Mouse (Mus musculus) stomach, embryonic 16.5 days (tissue): ENCODE data around the gene Eif2d. TPM values are rescaled to one million over a fixed set of nuclear protein-coding genes. Genes with fewer than 3 reads are reported as not detected.

Experiments
- ATAC-seq: fragments of 200-750 bp; cut with Nextera tagmentation; 2 replicates; pipeline ENCODE4 v1.8.0; 2017; ENCODE audit warnings: moderate number of reproducible peaks, moderate TSS enrichment; ENCODE audit not compliant: insufficient read depth, low FRiP score
- H3K27ac ChIP-seq: fragments of 300-500 bp; sonication (generic); 2 replicates; pipeline ENCODE4 v1.5.1; 2014; ENCODE audit warnings: low read length
- H3K27me3 ChIP-seq: fragments of 300-500 bp; sonication (generic); 2 replicates; pipeline ENCODE4 v1.6.1; 2014; ENCODE audit warnings: low read length, control low read depth, mixed read lengths; ENCODE audit not compliant: control insufficient read depth, insufficient read depth
- H3K36me3 ChIP-seq: fragments of 300-500 bp; sonication (generic); 2 replicates; pipeline ENCODE4 v1.6.1; 2014; ENCODE audit warnings: low read length; ENCODE audit not compliant: control insufficient read depth, insufficient read depth
- H3K4me1 ChIP-seq: fragments of 300-500 bp; sonication (generic); 2 replicates; pipeline ENCODE4 v1.6.1; 2014; ENCODE audit warnings: low read length, control low read depth, mixed read lengths; ENCODE audit not compliant: control insufficient read depth, insufficient read depth
- H3K4me2 ChIP-seq: fragments of 300-500 bp; sonication (generic); 2 replicates; pipeline ENCODE4 v1.6.1; 2014; ENCODE audit warnings: low read depth, low read length, mixed read lengths
- H3K4me3 ChIP-seq: fragments of 300-500 bp; sonication (generic); replicated peaks from 2 replicates; pipeline ENCODE4 v1.5.1; 2014; ENCODE audit warnings: mild to moderate bottlenecking, low read length
- H3K9ac ChIP-seq: fragments of 300-500 bp; sonication (generic); 2 replicates; pipeline ENCODE4 v1.6.1; 2014; ENCODE audit warnings: low read length
- H3K9me3 ChIP-seq: fragments of 300-500 bp; sonication (generic); replicated peaks from 2 replicates; pipeline ENCODE4 v1.6.1; 2016; ENCODE audit warnings: low read length, control low read depth; ENCODE audit not compliant: control insufficient read depth
- WGBS: fragments of 180-500 bp; shearing (Covaris S2); extraction: QIAGEN DNeasy Blood & Tissue Kit; methylation state at CpG from one replicate; pipeline ENCODE4 v1.1.7; 2014; 5-methylcytosine and 5-hydroxymethylcytosine counted together
- polyA plus RNA-seq: library from polyadenylated mRNA; unstranded; fragments of >200 nt; fragmentation: Nextera tagmentation; extraction: Ambion mirVana; gene quantifications from 2 replicates; pipeline ENCODE4 v1.2.1, GENCODE M21; 2015

The Eif2d gene
- polyA plus RNA-seq, 1 experiment from 2014 or later, result 62.1 TPM

DNA sequence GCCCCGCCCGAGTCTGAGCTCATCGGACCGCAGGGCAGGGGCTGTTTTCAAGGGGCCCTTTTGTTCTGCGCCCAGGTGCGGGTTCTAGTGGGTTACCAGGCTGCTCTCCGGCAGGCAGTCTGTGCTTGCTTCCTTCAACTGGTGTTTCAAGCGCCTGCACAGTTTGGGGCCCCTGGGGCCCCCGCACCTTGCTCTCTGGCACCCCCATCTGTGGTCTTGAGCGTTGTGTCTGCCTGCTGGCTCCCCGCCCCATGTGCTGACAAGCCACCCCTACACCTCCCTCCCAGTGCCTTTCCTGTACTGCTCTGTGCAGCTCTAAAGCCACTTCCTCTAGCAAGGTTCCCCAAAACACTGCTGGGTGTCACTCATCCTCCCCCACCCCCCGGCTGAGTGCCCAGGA lies 47.0 kb downstream of the Eif2d start:
- Histone ChIP-seq H3K4me1 (peaks cover 22% of the 10 kb centered on the region), H3K27me3 (no peaks in the 10 kb centered on the region), H3K4me3 (peak overlapping the region; percentile 20; the same call in 1 of the 2 replicates), H3K27ac (peak overlapping the region; percentile 49), H3K36me3 (no peaks in the 10 kb centered on the region), H3K4me2 (peak overlapping the region; percentile 21; the same call in 1 of the 2 replicates), H3K9ac (peak overlapping the region; percentile 43), H3K9me3 (no peaks in the 10 kb centered on the region)
- ATAC-seq, result peak; percentile 53; the same call in 1 of the 2 replicates
- WGBS, result 49% methylated on average over 12 of the region's 12 CpGs

DNA sequence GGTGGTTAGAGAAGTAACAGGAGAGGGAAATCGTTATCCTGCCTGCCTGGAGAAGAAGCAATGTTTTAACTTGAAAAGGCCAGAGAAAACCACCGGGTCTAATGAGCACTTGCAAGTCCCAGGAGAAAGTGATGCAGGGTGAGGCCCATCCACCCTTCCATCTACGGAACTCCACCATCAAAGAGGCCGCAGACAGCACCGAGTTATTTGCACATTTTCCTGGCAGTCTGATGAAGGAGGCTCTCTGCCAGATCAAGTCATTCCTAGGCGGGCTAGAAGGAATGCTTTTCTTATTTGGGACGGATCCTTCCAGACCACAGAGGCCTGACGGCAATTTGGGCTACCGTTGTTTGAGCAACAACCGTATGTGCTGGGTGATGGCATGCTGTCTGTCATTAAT lies 47.6 kb downstream of the Eif2d start:
- no peaks in the 10 kb centered on the region for H3K36me3 ChIP-seq
- H3K9ac ChIP-seq, result 0 out of 2 replicates have a peak overlapping the region, but pooled peaks have one; percentile 8
- no peak for ATAC-seq
- peak overlapping the region; percentile 12; the same call in 1 of the 2 replicates for H3K27ac ChIP-seq
- 45% methylated on average over 10 of the region's 10 CpGs for WGBS
- peaks cover 21% of the 10 kb centered on the region for H3K4me1 ChIP-seq
- no peak overlapping the region for H3K4me3 ChIP-seq
- H3K4me2 ChIP-seq, result no peak overlapping the region
- no peaks in the 10 kb centered on the region for H3K27me3 ChIP-seq
- H3K9me3 ChIP-seq, result no peaks in the 10 kb centered on the region

DNA sequence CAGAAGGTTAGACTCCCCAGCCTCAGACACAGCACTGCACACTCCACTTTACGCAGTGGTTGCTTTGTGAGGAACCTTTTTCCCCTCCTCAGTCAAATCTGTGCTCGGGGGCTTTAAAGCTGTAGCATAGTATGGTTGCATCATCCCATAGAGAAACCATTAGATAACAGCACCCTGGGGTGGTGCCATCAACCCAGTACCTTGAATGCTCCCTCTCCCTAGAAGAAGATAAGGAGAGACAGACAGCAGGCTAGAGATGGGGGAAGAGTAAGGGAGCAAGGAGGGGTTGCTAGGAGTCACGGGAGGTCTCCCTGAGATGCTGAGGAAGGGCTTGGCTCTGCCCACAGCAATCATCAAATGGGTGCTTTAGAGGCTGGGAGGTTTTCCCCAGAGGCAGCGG lies 48.4 kb downstream of the Eif2d start:
- Histone ChIP-seq H3K9me3 (no peaks in the 10 kb centered on the region), H3K4me3 (no peak overlapping the region), H3K36me3 (no peaks in the 10 kb centered on the region), H3K27me3 (no peaks in the 10 kb centered on the region), H3K4me2 (no peak overlapping the region), H3K9ac (no peak overlapping the region), H3K4me1 (peaks cover 18% of the 10 kb centered on the region), H3K27ac (no peak overlapping the region)
- WGBS, result 77% methylated on average over 4 of the region's 4 CpGs
- no peak for ATAC-seq

DNA sequence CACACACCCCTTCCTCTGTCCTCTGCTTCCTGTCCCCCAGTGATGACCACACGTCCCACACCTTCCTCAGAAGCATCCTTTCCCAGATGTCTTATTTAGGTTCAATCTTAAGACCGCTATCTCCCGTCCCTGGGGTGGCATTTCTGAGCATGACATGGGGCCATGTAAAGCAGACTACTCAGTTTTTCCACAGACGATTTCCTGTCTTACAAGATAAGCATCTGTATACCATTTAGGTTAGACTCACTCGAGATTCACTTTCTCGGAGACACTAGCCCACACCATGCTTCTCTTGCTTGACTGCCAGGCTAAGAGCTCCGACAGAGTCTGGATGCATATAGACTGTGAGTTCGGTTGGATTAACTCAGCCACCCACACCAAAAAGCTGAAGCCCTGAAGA lies 51.5 kb downstream of the Eif2d start:
- peaks cover 26% of the 10 kb centered on the region for H3K4me1 ChIP-seq
- 71% methylated on average over 8 of the region's 8 CpGs for WGBS
- no peak overlapping the region for H3K4me3 ChIP-seq
- ATAC-seq, result no peak
- no peak overlapping the region for H3K4me2 ChIP-seq
- no peaks in the 10 kb centered on the region for H3K36me3 ChIP-seq
- no peak overlapping the region for H3K9ac ChIP-seq
- no peaks in the 10 kb centered on the region for H3K9me3 ChIP-seq
- no peak overlapping the region for H3K27ac ChIP-seq
- H3K27me3 ChIP-seq, result no peaks in the 10 kb centered on the region

- Histone ChIP-seq H3K9ac (no peak overlapping the region), H3K27ac (peak overlapping the region; percentile 37), H3K27me3 (no peaks in the 10 kb centered on the region), H3K36me3 (no peaks in the 10 kb centered on the region), H3K4me3 (no peak overlapping the region), H3K9me3 (no peaks in the 10 kb centered on the region), H3K4me2 (no peak overlapping the region), H3K4me1 (peaks cover 10% of the 10 kb centered on the region)
- no peak for ATAC-seq
- 66% methylated on average over 5 of the region's 5 CpGs for WGBS
Observed at GRCm38 (mm10) chr1:131206342-131206741, 53.4 kb downstream of the Eif2d start.

GRCm38 (mm10) chr1:131207531-131207930 lies 54.5 kb downstream of the Eif2d start:
- no peak overlapping the region for H3K4me3 ChIP-seq
- ATAC-seq, result peak; percentile 72; the same call in 1 of the 2 replicates
- no peaks in the 10 kb centered on the region for H3K27me3 ChIP-seq
- H3K27ac ChIP-seq, result no peak overlapping the region
- no peaks in the 10 kb centered on the region for H3K9me3 ChIP-seq
- WGBS, result 3% methylated on average over 5 of the region's 5 CpGs
- H3K4me1 ChIP-seq, result peaks cover 14% of the 10 kb centered on the region
- H3K4me2 ChIP-seq, result no peak overlapping the region
- H3K36me3 ChIP-seq, result no peaks in the 10 kb centered on the region
- H3K9ac ChIP-seq, result no peak overlapping the region

GRCm38 (mm10) chr1:131208081-131208480 lies 55.1 kb downstream of the Eif2d start:
- Histone ChIP-seq H3K9ac (no peak overlapping the region), H3K9me3 (no peaks in the 10 kb centered on the region), H3K4me3 (no peak overlapping the region), H3K27me3 (no peaks in the 10 kb centered on the region), H3K4me2 (no peak overlapping the region), H3K27ac (no peak overlapping the region), H3K36me3 (no peaks in the 10 kb centered on the region), H3K4me1 (peaks cover 19% of the 10 kb centered on the region)
- 88% methylated on average over 5 of the region's 5 CpGs for WGBS
- ATAC-seq, result no peak

DNA sequence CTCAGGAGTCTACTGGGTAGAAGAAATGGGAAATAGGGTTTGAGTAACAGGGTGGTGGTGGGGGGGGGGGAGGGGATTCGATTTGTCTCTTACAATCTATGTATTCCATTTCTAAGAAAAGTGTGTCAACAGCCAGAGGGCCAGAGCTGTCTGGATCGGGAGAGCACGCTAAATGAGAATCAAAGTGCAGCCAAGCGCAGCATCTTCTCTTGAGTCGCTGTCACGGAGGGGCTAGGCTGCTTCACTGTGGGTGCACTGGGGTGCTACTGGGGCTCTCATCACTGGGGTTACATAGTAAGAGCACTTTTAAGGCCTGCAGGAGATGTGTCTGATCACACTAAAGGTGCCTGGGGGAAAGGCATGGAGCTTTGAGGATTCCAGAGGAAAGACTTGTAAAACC lies 55.8 kb downstream of the Eif2d start:
- H3K9me3 ChIP-seq, result no peaks in the 10 kb centered on the region
- no peak overlapping the region for H3K9ac ChIP-seq
- no peak for ATAC-seq
- no peak overlapping the region for H3K4me2 ChIP-seq
- peaks cover 25% of the 10 kb centered on the region for H3K4me1 ChIP-seq
- no peak overlapping the region for H3K27ac ChIP-seq
- no peak overlapping the region for H3K4me3 ChIP-seq
- H3K27me3 ChIP-seq, result no peaks in the 10 kb centered on the region
- H3K36me3 ChIP-seq, result no peaks in the 10 kb centered on the region
- 84% methylated on average over 6 of the region's 6 CpGs for WGBS

- ATAC-seq, result no peak
- Histone ChIP-seq H3K4me2 (no peak overlapping the region), H3K36me3 (no peaks in the 10 kb centered on the region), H3K27me3 (no peaks in the 10 kb centered on the region), H3K9ac (no peak overlapping the region), H3K9me3 (no peaks in the 10 kb centered on the region), H3K4me1 (peaks cover 31% of the 10 kb centered on the region), H3K4me3 (no peak overlapping the region), H3K27ac (no peak overlapping the region)
- WGBS, result 58% methylated on average over 8 of the region's 8 CpGs
Observed at GRCm38 (mm10) chr1:131209971-131210426, 57.0 kb downstream of the Eif2d start.
